Mouse (Mus musculus): ENCODE results near the gene Phldb2.

GRCm38 (mm10) chr16:45877739-45878138 is 75.7 kb downstream of the Phldb2 start:
- TF ChIP-seq GATA1 (IDR thresholded peaks at IDR 0.05; ENCODE audit: borderline replicate concordance, low read length), result no peak
- no peak for TF ChIP-seq FLI1 (IDR thresholded peaks at IDR 0.05; ENCODE audit: low read length)
